Mouse (Mus musculus) adrenal gland, postnatal 10 days (tissue): ENCODE measurements around the gene Kdm6b. TPM values are rescaled to one million over a fixed set of nuclear protein-coding genes. Genes with fewer than 3 reads are reported as not detected.

Experiments used
- DNase-seq: peaks from one replicate; pipeline ENCODE4 v3.0.0; 2021; ENCODE audit warnings: mixed read lengths
- total RNA-seq, 2 experiments: library from RNA; stranded (reverse); gene quantifications; 2 replicates each; pipeline ENCODE4 v1.2.3; 2021

Gene Kdm6b
- total RNA-seq, 2 experiments from 2014 or later = 49.0 to 53.4 TPM

GRCm38 (mm10) chr11:69388680-69389079, 24.8 kb downstream of the Kdm6b start:
- DNase-seq = no peak

- DNase-seq = no peak
Observed at GRCm38 (mm10) chr11:69386758-69387157, 26.7 kb downstream of the Kdm6b start.

GRCm38 (mm10) chr11:69384979-69385378, 28.5 kb downstream of the Kdm6b start:
- DNase-seq = no peak

GRCm38 (mm10) chr11:69382478-69383105, 30.9 kb downstream of the Kdm6b start:
- no peak for DNase-seq

- no peak for DNase-seq
Observed at GRCm38 (mm10) chr11:69381356-69381755, 32.1 kb downstream of the Kdm6b start.

GRCm38 (mm10) chr11:69379600-69379999, 33.9 kb downstream of the Kdm6b start:
- no peak for DNase-seq

- no peak for DNase-seq
Observed at GRCm38 (mm10) chr11:69377766-69378165, 35.7 kb downstream of the Kdm6b start.

GRCm38 (mm10) chr11:69375646-69376045, 37.8 kb downstream of the Kdm6b start:
- DNase-seq = no peak

- no peak for DNase-seq
Observed at GRCm38 (mm10) chr11:69373223-69373965, 40.1 kb downstream of the Kdm6b start.

- DNase-seq = no peak
Observed at GRCm38 (mm10) chr11:69372780-69373170, 40.7 kb downstream of the Kdm6b start.

- DNase-seq = no peak
Observed at GRCm38 (mm10) chr11:69372056-69372779, 41.3 kb downstream of the Kdm6b start.

GRCm38 (mm10) chr11:69371601-69372000, 41.9 kb downstream of the Kdm6b start:
- DNase-seq = no peak

- no peak for DNase-seq
Observed at GRCm38 (mm10) chr11:69370817-69371215, 42.7 kb downstream of the Kdm6b start.

GRCm38 (mm10) chr11:69369990-69370816, 43.3 kb downstream of the Kdm6b start:
- no peak for DNase-seq

- DNase-seq = no peak
Observed at GRCm38 (mm10) chr11:69369215-69369989, 44.1 kb downstream of the Kdm6b start, which contains the start of gene Chd3. Gene Chd3, minus strand, starts transcription at chr11:69369406.

GRCm38 (mm10) chr11:69368356-69369214, 44.9 kb downstream of the Kdm6b start:
- DNase-seq = peak; percentile 72

GRCm38 (mm10) chr11:69367616-69368355, 45.7 kb downstream of the Kdm6b start:
- DNase-seq = peak; percentile 55

GRCm38 (mm10) chr11:69366855-69367615, 46.4 kb downstream of the Kdm6b start:
- DNase-seq = peak; percentile 43
